Mouse (Mus musculus) G1E (cell line): ENCODE measurements around the gene Arhgef1. TPM values are rescaled to one million over a fixed set of nuclear protein-coding genes. Genes with fewer than 3 reads are reported as not detected.

Source experiments
- ATAC-seq: 2 replicates; pipeline ENCODE4 v1.8.0; 2016; ENCODE audit warnings: mild to moderate bottlenecking; ENCODE audit not compliant: insufficient number of reproducible peaks, poor library complexity, low FRiP score, severe bottlenecking; ENCODE audit errors: extremely low read depth
- DNase-seq: peaks from one replicate; pipeline ENCODE4 v3.0.0; 2012; ENCODE audit warnings: low spot score
- H3K27me3 ChIP-seq: 2 replicates; pipeline ENCODE4 v1.6.1; 2012; ENCODE audit warnings: mild to moderate bottlenecking, low read length, inconsistent platforms; ENCODE audit not compliant: insufficient read depth
- H3K36me3 ChIP-seq: replicated peaks from 2 replicates; pipeline ENCODE3; 2012; ENCODE audit warnings: mild to moderate bottlenecking, inconsistent platforms
- H3K4me1 ChIP-seq: 2 replicates; pipeline ENCODE4 v1.6.1; 2012; ENCODE audit warnings: low read depth, low read length, inconsistent platforms, mixed read lengths; ENCODE audit not compliant: insufficient read depth
- H3K4me3 ChIP-seq: 2 replicates; pipeline ENCODE4 v1.5.1; 2012; ENCODE audit warnings: low read depth, mild to moderate bottlenecking, inconsistent platforms, low read length, moderate library complexity, mixed read lengths
- H3K9me3 ChIP-seq: replicated peaks from 2 replicates; pipeline ENCODE4 v1.6.1; 2012; ENCODE audit warnings: inconsistent platforms
- CTCF ChIP-seq: IDR thresholded peaks from 2 replicates; pipeline ENCODE4 v1.5.1; 2012; ENCODE audit warnings: low read depth, low read length, inconsistent platforms, mixed read lengths
- GATA1 ChIP-seq: IDR thresholded peaks from 2 replicates; pipeline ENCODE4 v1.6.1; 2012; ENCODE audit warnings: borderline replicate concordance, low read length, inconsistent platforms, mixed read lengths
- GATA2 ChIP-seq: IDR thresholded peaks from 2 replicates; pipeline ENCODE4 v1.6.1; 2012; ENCODE audit warnings: low read depth, low read length, inconsistent platforms, borderline replicate concordance
- POLR2AphosphoS5 ChIP-seq: IDR thresholded peaks from 2 replicates; pipeline ENCODE4 v1.6.1; 2012; ENCODE audit warnings: low read depth, low read length, inconsistent platforms; ENCODE audit not compliant: insufficient replicate concordance
- TAL1 ChIP-seq: conservative IDR thresholded peaks from 2 replicates; pipeline ENCODE4 v1.6.1; 2012; ENCODE audit warnings: low read depth, low read length, inconsistent platforms, mixed read lengths
- polyA plus RNA-seq: library from polyadenylated mRNA; stranded (reverse); fragments of >175 nt; gene quantifications from 2 replicates; pipeline ENCODE4 v1.2.3, GENCODE M21; 2012
- total RNA-seq, 2 experiments: library from RNA; stranded (forward) in 1 of 2; stranded (reverse) in 1 of 2; fragments of 200-1000 nt in 1 of 2; fragments of >200 nt in 1 of 2; fragmentation: Nextera tagmentation in 1 of 2; gene quantifications; 2 replicates each; pipeline ENCODE4 v1.2.3; 2014 to 2017

The Arhgef1 gene
- total and polyA plus RNA-seq, 3 experiments, result 48.2 to 371 (median 97.4) TPM

DNA sequence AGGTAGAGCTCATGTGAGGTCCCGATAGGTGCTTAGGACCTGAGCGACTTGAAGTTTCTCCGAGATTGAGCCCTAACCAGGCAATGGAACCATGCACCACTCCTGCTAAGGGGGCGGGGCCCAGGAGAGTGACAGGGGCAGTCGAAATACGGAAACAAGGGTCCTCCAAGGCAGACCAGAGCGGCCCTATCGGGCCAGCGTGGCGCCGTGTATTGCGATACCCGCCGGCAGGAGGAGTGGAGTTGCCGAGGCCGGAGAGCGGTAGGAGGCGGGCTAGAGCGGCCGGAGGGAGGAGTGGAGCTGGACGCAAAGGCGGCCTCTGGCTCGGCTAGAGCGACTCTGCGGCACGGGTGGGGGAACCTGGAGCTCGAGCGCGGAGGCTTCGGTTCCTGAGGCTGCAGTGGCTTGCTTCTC, 1.4 kb downstream of the Arhgef1 start:
- Histone ChIP-seq H3K4me1 (peaks cover 64% of the 10 kb centered on the region), H3K4me3 (peak overlapping the region; percentile 78), H3K27me3 (no peaks in the 10 kb centered on the region; the same call in 1 of the 2 replicates), H3K36me3 (peaks cover 41% of the 10 kb centered on the region), H3K9me3 (no peaks in the 10 kb centered on the region)
- no peak for TF ChIP-seq CTCF
- TF ChIP-seq TAL1, result no peak
- no peak for TF ChIP-seq GATA1
- TF ChIP-seq POLR2AphosphoS5, result no peak
- TF ChIP-seq GATA2, result no peak
- DNase-seq (peak; percentile 97), ATAC-seq (peak; percentile 91)

- Histone ChIP-seq H3K27me3 (no peaks in the 10 kb centered on the region; the same call in 1 of the 2 replicates), H3K36me3 (peaks cover 50% of the 10 kb centered on the region), H3K4me3 (peak overlapping the region; percentile 78; the same call in 1 of the 2 replicates), H3K9me3 (no peaks in the 10 kb centered on the region), H3K4me1 (peaks cover 64% of the 10 kb centered on the region)
- ATAC-seq, result no peak
- TF ChIP-seq TAL1 (no peak), CTCF (peak; percentile 48)
- peak; percentile 73 for DNase-seq
These were observed 2.2 kb downstream of the Arhgef1 start for GRCm38 (mm10) chr7:24904936-24905335.

GRCm38 (mm10) chr7:24906551-24906950, 3.8 kb downstream of the Arhgef1 start:
- no peak overlapping the region; the same call in 1 of the 2 replicates for H3K4me3 ChIP-seq
- peaks cover 65% of the 10 kb centered on the region for H3K36me3 ChIP-seq
- peak; percentile 1 for DNase-seq
- peaks cover 52% of the 10 kb centered on the region for H3K4me1 ChIP-seq
- no peak for ATAC-seq
- no peaks in the 10 kb centered on the region for H3K27me3 ChIP-seq
- TF ChIP-seq GATA1, result no peak
- TF ChIP-seq POLR2AphosphoS5, result no peak
- no peak for TF ChIP-seq TAL1
- TF ChIP-seq GATA2, result no peak
- TF ChIP-seq CTCF, result no peak
- H3K9me3 ChIP-seq, result no peaks in the 10 kb centered on the region

DNA sequence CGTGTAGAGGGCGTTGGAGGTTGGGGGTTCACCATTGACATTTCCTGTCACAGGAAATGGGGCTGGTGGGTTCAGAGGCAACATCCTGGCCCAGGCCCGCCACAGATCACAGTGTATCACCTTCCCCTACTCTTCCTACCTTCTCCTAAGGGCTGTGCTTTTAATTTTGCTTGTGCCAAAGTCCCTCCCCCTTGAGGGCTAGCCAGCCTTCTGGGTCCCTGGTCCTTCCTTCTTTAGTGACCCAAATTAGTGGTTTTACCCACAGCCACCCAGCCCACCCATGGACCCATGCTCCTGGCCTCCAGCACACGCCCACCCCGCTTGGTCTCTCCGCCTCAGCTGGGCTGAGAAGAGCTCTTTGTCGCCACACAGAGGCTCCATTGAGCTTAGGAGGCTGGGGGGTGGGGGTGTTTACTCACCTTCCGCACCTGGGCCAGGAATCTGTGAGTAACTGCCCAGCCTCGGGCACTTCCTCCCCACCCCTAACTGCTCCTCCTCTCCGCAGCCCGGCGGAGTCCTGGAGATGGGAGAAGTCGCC, 4.6 kb downstream of the Arhgef1 start:
- no peak for DNase-seq

DNA sequence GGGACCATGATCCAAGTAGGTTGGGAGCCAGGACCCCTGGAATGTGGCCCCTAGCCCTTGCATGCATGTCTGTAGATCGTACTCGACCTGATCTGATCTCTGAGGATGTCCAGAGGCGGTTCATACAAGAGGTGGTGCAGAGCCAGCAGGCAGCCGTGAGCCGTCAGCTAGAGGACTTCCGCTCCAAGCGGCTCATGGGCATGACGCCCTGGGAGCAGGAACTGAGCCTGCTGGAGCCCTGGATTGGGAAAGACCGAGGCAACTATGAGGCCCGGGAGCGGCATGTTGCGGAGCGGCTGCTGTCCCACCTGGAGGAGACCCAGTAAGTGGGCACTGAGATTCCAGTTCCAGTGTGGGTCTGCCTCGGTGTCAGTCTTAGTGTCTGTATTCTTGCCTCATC, 9.8 kb downstream of the Arhgef1 start:
- TF ChIP-seq CTCF, result no peak
- no peak for TF ChIP-seq GATA1
- no peak for TF ChIP-seq POLR2AphosphoS5
- no peaks in the 10 kb centered on the region for H3K9me3 ChIP-seq
- peaks cover 10% of the 10 kb centered on the region for H3K4me1 ChIP-seq
- DNase-seq, result no peak
- no peaks in the 10 kb centered on the region for H3K27me3 ChIP-seq
- H3K36me3 ChIP-seq, result peaks cover 75% of the 10 kb centered on the region
- no peak overlapping the region for H3K4me3 ChIP-seq
- ATAC-seq, result no peak

More for the DNA sequence above, 4.6 kb downstream of the Arhgef1 start:
- Histone ChIP-seq H3K4me1 (peaks cover 45% of the 10 kb centered on the region), H3K36me3 (peaks cover 72% of the 10 kb centered on the region), H3K4me3 (no peak overlapping the region), H3K9me3 (no peaks in the 10 kb centered on the region), H3K27me3 (no peaks in the 10 kb centered on the region)
- TF ChIP-seq GATA2 (no peak), POLR2AphosphoS5 (no peak), CTCF (no peak), TAL1 (no peak), GATA1 (no peak)
- ATAC-seq, result no peak

DNA sequence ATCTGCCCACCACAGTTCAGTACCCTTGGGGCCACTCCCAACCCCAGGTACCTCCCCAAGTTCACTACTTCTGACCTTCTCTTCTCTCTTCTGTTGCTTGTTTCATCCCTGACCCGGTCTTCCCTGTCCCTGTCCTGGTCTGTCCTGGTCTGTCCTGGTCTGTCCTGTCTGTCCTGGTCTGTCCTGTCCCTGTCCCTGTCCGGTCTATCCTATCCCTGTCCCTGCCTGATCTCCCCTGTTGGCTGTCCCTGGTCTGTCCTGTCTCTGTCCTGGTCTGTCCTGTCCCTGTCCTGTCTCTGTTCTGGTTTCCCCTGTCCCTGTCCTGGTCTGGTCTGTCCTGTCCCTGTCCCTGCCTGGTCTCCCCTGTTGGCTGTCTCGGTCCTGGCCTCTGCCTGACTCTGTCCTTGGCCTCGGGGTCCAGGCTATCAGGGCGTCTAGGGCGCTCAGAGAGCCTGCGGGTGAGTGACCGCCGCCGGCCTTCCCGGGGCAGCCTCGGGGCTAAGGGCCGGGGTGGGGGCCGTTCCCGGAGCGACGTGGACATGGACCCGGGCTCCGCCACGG, 16.1 kb downstream of the Arhgef1 start:
- peaks cover 6% of the 10 kb centered on the region; the same call in 1 of the 2 replicates for H3K9me3 ChIP-seq
- peaks cover 75% of the 10 kb centered on the region for H3K36me3 ChIP-seq
- peaks cover 3% of the 10 kb centered on the region; the same call in 1 of the 2 replicates for H3K4me1 ChIP-seq
- ATAC-seq (no peak), DNase-seq (no peak)
- no peak for TF ChIP-seq GATA1
- no peak for TF ChIP-seq CTCF
- no peak for TF ChIP-seq TAL1
- TF ChIP-seq POLR2AphosphoS5, result no peak
- no peak for TF ChIP-seq GATA2
- H3K27me3 ChIP-seq, result no peaks in the 10 kb centered on the region
- H3K4me3 ChIP-seq, result no peak overlapping the region

DNA sequence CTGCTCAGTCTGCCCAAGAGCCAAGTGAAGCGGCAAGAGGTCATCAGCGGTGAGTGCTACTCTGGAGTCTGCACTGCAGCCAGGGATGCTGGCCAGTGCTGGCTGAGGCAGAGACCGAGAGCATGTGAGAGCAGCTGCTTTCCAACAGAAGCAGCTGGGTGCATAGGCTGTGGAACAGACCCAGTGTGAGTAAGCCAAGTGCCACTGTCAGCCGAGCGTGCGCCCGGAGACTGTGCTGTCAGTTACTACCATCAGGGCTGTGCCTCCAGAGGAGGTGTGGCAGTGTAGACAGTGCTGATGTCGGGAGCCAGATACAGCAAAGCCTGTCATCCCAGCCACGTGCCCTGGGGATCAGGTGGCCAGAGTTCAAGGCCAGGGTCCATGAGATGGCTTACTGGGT, 17.0 kb downstream of the Arhgef1 start:
- Histone ChIP-seq H3K9me3 (peaks cover 11% of the 10 kb centered on the region), H3K4me1 (peaks cover 3% of the 10 kb centered on the region; the same call in 1 of the 2 replicates), H3K27me3 (no peaks in the 10 kb centered on the region), H3K4me3 (no peak overlapping the region), H3K36me3 (peaks cover 84% of the 10 kb centered on the region)
- TF ChIP-seq CTCF, result no peak
- no peak for TF ChIP-seq GATA1
- TF ChIP-seq GATA2, result no peak
- no peak for TF ChIP-seq TAL1
- TF ChIP-seq POLR2AphosphoS5, result no peak
- DNase-seq (no peak), ATAC-seq (no peak)
